Mouse (Mus musculus) hindbrain, embryonic 15.5 days (tissue): ENCODE results near the gene Ttc30a1. TPM values are rescaled to one million over a fixed set of nuclear protein-coding genes. Genes with fewer than 3 reads are reported as not detected.
"Not testable (repeated sequence)": the region's sequence is repeated elsewhere in the genome, so short reads cannot be mapped to it uniquely, and the experiment has no call there.

Experiments used
- ATAC-seq: fragments of 200-750 bp; cut with Nextera tagmentation; 2 replicates; pipeline ENCODE4 v1.8.0; 2017; ENCODE audit warnings: low read depth, moderate number of reproducible peaks, moderate TSS enrichment; ENCODE audit not compliant: low FRiP score
- H3K27ac ChIP-seq: fragments of 300-500 bp; sonication (generic); replicated peaks from 2 replicates; pipeline ENCODE4 v1.5.1; 2015; ENCODE audit warnings: mild to moderate bottlenecking, inconsistent platforms
- H3K27me3 ChIP-seq: fragments of 300-500 bp; sonication (generic); 2 replicates; pipeline ENCODE4 v1.6.1; 2015; ENCODE audit warnings: control low read depth, inconsistent platforms
- H3K36me3 ChIP-seq: fragments of 300-500 bp; sonication (generic); 2 replicates; pipeline ENCODE4 v1.6.1; 2015; ENCODE audit warnings: control low read depth, inconsistent platforms
- H3K4me1 ChIP-seq: fragments of 300-500 bp; sonication (generic); replicated peaks from 2 replicates; pipeline ENCODE4 v1.6.1; 2015; ENCODE audit warnings: control low read depth, inconsistent platforms
- H3K4me2 ChIP-seq: fragments of 300-500 bp; sonication (generic); 2 replicates; pipeline ENCODE4 v1.6.1; 2015; ENCODE audit warnings: moderate library complexity, mild to moderate bottlenecking, inconsistent platforms
- H3K4me3 ChIP-seq: fragments of 300-500 bp; sonication (generic); 2 replicates; pipeline ENCODE4 v1.5.1; 2015; ENCODE audit warnings: mild to moderate bottlenecking, inconsistent platforms
- H3K9ac ChIP-seq: fragments of 300-500 bp; sonication (generic); 2 replicates; pipeline ENCODE4 v1.6.1; 2015; ENCODE audit warnings: inconsistent platforms
- H3K9me3 ChIP-seq: fragments of 300-500 bp; sonication (generic); 2 replicates; pipeline ENCODE4 v1.6.1; 2016; ENCODE audit warnings: control low read depth, inconsistent platforms
- WGBS: fragments of 180-500 bp; shearing (Covaris S2); methylation state at CpG from one replicate; pipeline ENCODE4 v1.1.7; 2015; 5-methylcytosine and 5-hydroxymethylcytosine counted together
- polyA plus RNA-seq: library from polyadenylated mRNA; unstranded; fragments of >200 nt; fragmentation: Nextera tagmentation; extraction: Ambion mirVana; gene quantifications from 2 replicates; pipeline ENCODE4 v1.2.1, GENCODE M21; 2015

Ttc30a1 gene
- polyA plus RNA-seq, 1 experiment from 2014 or later = 7.3 TPM

DNA sequence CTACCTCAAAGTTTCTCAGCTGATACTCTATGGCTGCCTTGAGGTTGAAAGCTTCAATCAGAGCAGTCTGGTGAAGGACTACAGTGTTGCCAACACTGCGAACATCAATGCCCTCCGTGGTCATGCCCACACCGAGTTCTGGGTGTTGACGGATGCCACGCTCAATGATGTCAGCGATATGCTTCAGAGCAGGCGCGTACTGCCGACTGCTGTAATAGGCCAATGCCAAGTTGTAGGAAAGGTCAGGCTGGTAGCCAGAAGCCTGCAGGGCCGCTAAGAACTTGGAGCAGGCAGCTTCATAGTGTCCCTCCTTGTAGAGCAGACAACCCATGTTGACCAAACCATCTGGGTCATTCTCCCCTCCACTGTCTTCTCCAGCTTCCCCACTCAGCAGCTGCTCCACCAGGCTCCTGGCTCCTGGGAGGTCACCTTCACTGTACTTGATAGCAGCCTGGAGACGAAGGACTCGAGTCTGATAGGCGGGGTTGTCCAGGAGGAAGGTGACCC, 781 bp downstream of the Ttc30a1 start:
- not testable (repeated sequence) for H3K36me3 ChIP-seq, H3K9me3 ChIP-seq, H3K27me3 ChIP-seq, H3K9ac ChIP-seq, H3K27ac ChIP-seq, H3K4me1 ChIP-seq, ATAC-seq
- Histone ChIP-seq H3K4me2 (peak overlapping the region; percentile 71), H3K4me3 (peak overlapping the region; percentile 46)
- 94% methylated on average over 13 of the region's 13 CpGs for WGBS

DNA sequence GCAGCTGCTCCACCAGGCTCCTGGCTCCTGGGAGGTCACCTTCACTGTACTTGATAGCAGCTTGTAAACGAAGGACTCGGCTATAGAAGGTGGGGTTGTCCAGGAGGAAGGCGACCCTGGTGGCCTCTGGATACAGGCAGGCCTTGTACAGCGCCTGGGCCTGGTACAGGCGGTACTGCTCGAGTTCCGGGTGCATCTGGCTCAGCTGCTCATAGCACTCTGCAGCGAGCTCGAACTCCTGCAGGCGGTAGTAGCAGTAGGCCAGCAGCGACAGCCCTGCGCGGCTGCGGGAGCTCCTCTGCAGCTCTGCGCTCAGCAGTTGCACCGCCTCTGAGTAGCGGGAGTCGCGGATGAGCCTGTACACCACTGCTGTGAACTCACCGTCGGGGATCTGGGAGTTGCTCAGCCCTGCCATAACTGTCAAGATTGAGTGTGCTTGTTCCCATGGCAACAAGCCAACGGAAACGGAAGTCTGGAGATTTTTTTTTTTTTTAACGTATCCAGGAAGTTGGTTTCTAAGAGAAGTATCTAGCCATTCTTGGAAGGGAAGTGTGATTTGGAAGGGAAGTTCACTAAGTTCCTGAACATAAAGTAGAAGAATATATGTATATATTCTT, 3.9 kb downstream of the Ttc30a1 start, which contains the start of gene Ttc30a2:
TSS of gene Ttc30a2 (minus strand) at position 419 of the 617 bp plus-strand sequence.
- WGBS = 21% methylated on average over 20 of the region's 24 CpGs
- peak; percentile 46; the same call in 1 of the 2 replicates for ATAC-seq
- not testable (repeated sequence) for H3K27ac ChIP-seq, H3K9me3 ChIP-seq, H3K4me1 ChIP-seq, H3K36me3 ChIP-seq, H3K27me3 ChIP-seq, H3K4me3 ChIP-seq, H3K9ac ChIP-seq
- peak within 1 kb of the TSS; percentile 39 for H3K4me2 ChIP-seq

DNA sequence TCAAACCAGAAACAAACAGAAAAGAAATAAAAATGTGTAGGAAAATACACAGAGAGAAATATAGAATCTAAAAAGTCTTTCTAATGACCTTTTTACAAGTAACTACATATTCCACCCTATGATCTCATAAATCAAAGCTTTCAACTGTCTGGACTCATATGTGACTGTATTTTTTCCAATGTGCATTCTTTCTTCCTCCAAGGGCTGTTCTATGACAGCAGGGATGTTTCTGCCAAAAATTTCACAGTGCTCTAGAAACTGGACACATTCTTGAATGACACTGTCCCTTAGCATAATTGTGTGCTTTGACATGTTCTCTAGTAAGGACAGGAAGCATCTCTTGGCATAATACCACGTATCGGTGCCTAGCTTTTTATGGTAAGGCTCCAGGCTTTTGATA, 5.7 kb downstream of the Ttc30a1 start:
- H3K36me3 ChIP-seq, ATAC-seq, H3K9ac ChIP-seq, H3K4me2 ChIP-seq, H3K9me3 ChIP-seq, H3K4me3 ChIP-seq, H3K27ac ChIP-seq, H3K4me1 ChIP-seq, H3K27me3 ChIP-seq: not testable (repeated sequence)
- 84% methylated on average over 2 of the region's 2 CpGs for WGBS

DNA sequence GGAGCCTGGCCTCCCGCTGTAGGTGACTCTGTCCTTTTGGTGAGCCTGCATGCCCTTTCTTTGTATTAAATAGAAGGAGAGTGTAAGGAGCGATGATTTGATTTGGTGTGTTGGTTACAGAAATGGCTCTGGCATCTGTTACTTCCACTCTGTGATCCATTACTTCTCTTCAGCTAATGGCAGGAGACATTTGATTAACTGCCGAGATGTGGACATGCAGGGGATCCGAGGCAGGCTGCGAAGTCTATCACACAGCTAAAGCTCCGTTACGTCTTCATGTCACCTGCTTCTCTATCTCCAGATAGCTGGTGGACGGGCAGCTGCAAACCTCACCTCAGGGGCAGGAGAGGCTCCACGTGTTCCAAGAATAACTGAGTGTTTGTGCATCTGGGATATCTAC, 7.6 kb downstream of the Ttc30a1 start:
- Histone ChIP-seq H3K4me3 (no peak overlapping the region), H3K4me2 (no peak overlapping the region), H3K9me3 (no peaks in the 10 kb centered on the region), H3K27me3 (no peaks in the 10 kb centered on the region), H3K36me3 (no peaks in the 10 kb centered on the region), H3K9ac (no peak overlapping the region), H3K4me1 (no peaks in the 10 kb centered on the region), H3K27ac (no peak overlapping the region)
- no peak for ATAC-seq
- 73% methylated on average over 9 of the region's 9 CpGs for WGBS

- no peak overlapping the region for H3K27ac ChIP-seq
- ATAC-seq = peak; percentile 66
- H3K27me3 ChIP-seq = no peaks in the 10 kb centered on the region
- peaks cover 17% of the 10 kb centered on the region for H3K4me1 ChIP-seq
- no peak overlapping the region for H3K4me3 ChIP-seq
- peak overlapping the region; percentile 49 for H3K4me2 ChIP-seq
- H3K36me3 ChIP-seq = no peaks in the 10 kb centered on the region
- H3K9ac ChIP-seq = no peak overlapping the region
- H3K9me3 ChIP-seq = no peaks in the 10 kb centered on the region
- 21% methylated on average over 5 of the region's 5 CpGs for WGBS
Measured at GRCm38 (mm10) chr2:75964972-75965371, 16.8 kb downstream of the Ttc30a1 start.

GRCm38 (mm10) chr2:75964512-75964911, 17.3 kb downstream of the Ttc30a1 start:
- peak; percentile 49 for ATAC-seq
- Histone ChIP-seq H3K9ac (no peak overlapping the region), H3K27me3 (no peaks in the 10 kb centered on the region), H3K4me3 (no peak overlapping the region), H3K27ac (no peak overlapping the region), H3K36me3 (no peaks in the 10 kb centered on the region), H3K4me1 (peaks cover 21% of the 10 kb centered on the region), H3K9me3 (no peaks in the 10 kb centered on the region), H3K4me2 (peak overlapping the region; percentile 49)
- WGBS = 14% methylated on average over 14 of the region's 14 CpGs

DNA sequence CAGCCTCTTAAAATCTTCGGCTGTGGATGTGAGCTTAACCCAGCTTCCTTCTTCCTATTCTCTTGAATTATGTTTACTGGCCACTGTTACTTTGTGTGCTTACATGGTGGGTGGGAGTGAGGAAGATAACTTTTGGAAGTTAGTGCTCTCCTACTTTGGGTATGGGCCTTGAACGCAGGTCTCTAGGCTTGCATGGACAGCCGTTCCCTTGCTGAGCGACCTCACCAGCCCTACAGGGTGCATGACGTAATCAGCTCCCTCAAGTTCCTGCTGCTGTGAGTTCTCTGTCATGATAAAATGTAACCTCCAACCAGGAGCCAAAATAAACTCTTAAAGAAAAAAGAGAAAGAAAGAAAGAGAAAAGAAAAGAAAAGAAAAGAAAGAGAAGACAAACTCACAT, 17.7 kb downstream of the Ttc30a1 start:
- 73% methylated on average over 5 of the region's 5 CpGs for WGBS
- ATAC-seq = no peak

GRCm38 (mm10) chr2:75963211-75963840, 18.4 kb downstream of the Ttc30a1 start:
- Histone ChIP-seq H3K9ac (no peak overlapping the region), H3K4me3 (no peak overlapping the region), H3K27me3 (no peaks in the 10 kb centered on the region), H3K9me3 (no peaks in the 10 kb centered on the region), H3K27ac (no peak overlapping the region), H3K4me2 (no peak overlapping the region), H3K36me3 (no peaks in the 10 kb centered on the region), H3K4me1 (peaks cover 31% of the 10 kb centered on the region)
- WGBS = 61% methylated on average over 10 of the region's 10 CpGs
- no peak for ATAC-seq

More for the DNA sequence above, 17.7 kb downstream of the Ttc30a1 start:
- Histone ChIP-seq H3K4me2 (peak overlapping the region; percentile 49), H3K27ac (no peak overlapping the region), H3K27me3 (no peaks in the 10 kb centered on the region), H3K36me3 (no peaks in the 10 kb centered on the region), H3K9me3 (no peaks in the 10 kb centered on the region), H3K4me1 (peaks cover 26% of the 10 kb centered on the region), H3K4me3 (no peak overlapping the region), H3K9ac (no peak overlapping the region)

GRCm38 (mm10) chr2:75960366-75961330, 21.1 kb downstream of the Ttc30a1 start:
- H3K27me3 ChIP-seq = no peaks in the 10 kb centered on the region
- ATAC-seq = peak; percentile 6; the same call in 1 of the 2 replicates
- WGBS = 48% methylated on average over 15 of the region's 15 CpGs
- H3K9ac ChIP-seq = no peak overlapping the region
- no peak overlapping the region for H3K4me3 ChIP-seq
- peaks cover 32% of the 10 kb centered on the region for H3K4me1 ChIP-seq
- no peaks in the 10 kb centered on the region for H3K9me3 ChIP-seq
- peak overlapping the region; percentile 45 for H3K4me2 ChIP-seq
- peak overlapping the region; percentile 69 for H3K27ac ChIP-seq
- H3K36me3 ChIP-seq = no peaks in the 10 kb centered on the region

GRCm38 (mm10) chr2:75959850-75960365, 21.9 kb downstream of the Ttc30a1 start:
- no peak overlapping the region for H3K9ac ChIP-seq
- no peaks in the 10 kb centered on the region for H3K36me3 ChIP-seq
- H3K27me3 ChIP-seq = no peaks in the 10 kb centered on the region
- no peak overlapping the region for H3K4me3 ChIP-seq
- peak; percentile 74 for ATAC-seq
- WGBS = 9% methylated on average over 15 of the region's 15 CpGs
- H3K9me3 ChIP-seq = no peaks in the 10 kb centered on the region
- peak overlapping the region; percentile 45 for H3K4me2 ChIP-seq
- peaks cover 32% of the 10 kb centered on the region for H3K4me1 ChIP-seq
- H3K27ac ChIP-seq = peak overlapping the region; percentile 69

- no peak overlapping the region for H3K9ac ChIP-seq
Measured at GRCm38 (mm10) chr2:75959183-75959849, 22.5 kb downstream of the Ttc30a1 start.

More at GRCm38 (mm10) chr2:75959183-75959849, 22.5 kb downstream of the Ttc30a1 start:
- ATAC-seq = no peak
- WGBS = 32% methylated on average over 18 of the region's 18 CpGs
- H3K4me3 ChIP-seq = no peak overlapping the region
- H3K36me3 ChIP-seq = no peaks in the 10 kb centered on the region
- no peaks in the 10 kb centered on the region for H3K9me3 ChIP-seq
- no peaks in the 10 kb centered on the region for H3K27me3 ChIP-seq
- peaks cover 26% of the 10 kb centered on the region for H3K4me1 ChIP-seq
- peak overlapping the region; percentile 45 for H3K4me2 ChIP-seq
- peak overlapping the region; percentile 69 for H3K27ac ChIP-seq
